Mouse (Mus musculus): ENCODE data around the gene Mcm3ap. TPM values are rescaled to one million over a fixed set of nuclear protein-coding genes. Genes with fewer than 3 reads are reported as not detected.
A peak's percentile ranks its signal among the peaks of the same experiment; 100 is the strongest.

The Mcm3ap gene
- 18.0 and 18.5 TPM in 2 replicates for polyA plus RNA-seq (2015; fragmentation: Nextera tagmentation; extraction: Ambion mirVana)

GRCm38 (mm10) chr10:76468203-76469162, at the start of gene Mcm3ap, which contains the start of gene Ybey:
Gene Mcm3ap (plus strand): TSS chr10:76468927.
Gene Ybey (minus strand): TSS chr10:76469114.
- Histone ChIP-seq H3K27me3 (no peaks in the 10 kb centered on the region), H3K27ac (replicated peaks) (peak within 1 kb of the TSS; percentile 94), H3K4me1 (replicated peaks) (peaks cover 21% of the 10 kb centered on the region), H3K9ac (peak within 1 kb of the TSS; percentile 84), H3K36me3 (replicated peaks) (peaks cover 33% of the 10 kb centered on the region), H3K4me3 (replicated peaks) (peak within 1 kb of the TSS; percentile 88), H3K9me3 (replicated peaks) (no peaks in the 10 kb centered on the region), H3K4me2 (peak within 1 kb of the TSS; percentile 74)
- peak; percentile 93 for ATAC-seq (ENCODE audit: insufficient read depth)
- under 1% methylated on average over 55 of the region's 55 CpGs for WGBS (ENCODE audit: insufficient replicate concordance)

- H3K9ac ChIP-seq, result no peak overlapping the region
- no peak overlapping the region for H3K4me2 ChIP-seq
- WGBS (ENCODE audit: insufficient replicate concordance), result 79% methylated on average over 7 of the region's 7 CpGs
- no peaks in the 10 kb centered on the region for H3K27me3 ChIP-seq
- H3K27ac ChIP-seq (replicated peaks), result no peak overlapping the region
- H3K4me3 ChIP-seq (replicated peaks), result no peak overlapping the region
- H3K9me3 ChIP-seq (replicated peaks), result no peaks in the 10 kb centered on the region
- no peak for ATAC-seq (ENCODE audit: insufficient read depth)
- peaks cover 96% of the 10 kb centered on the region for H3K36me3 ChIP-seq (replicated peaks)
- no peaks in the 10 kb centered on the region for H3K4me1 ChIP-seq (replicated peaks)
Measured at GRCm38 (mm10) chr10:76425674-76426073, 43.1 kb upstream of the Mcm3ap start.

- H3K4me3 ChIP-seq (replicated peaks), result no peak overlapping the region
- no peak overlapping the region for H3K9ac ChIP-seq
- no peaks in the 10 kb centered on the region for H3K4me1 ChIP-seq (replicated peaks)
- H3K4me2 ChIP-seq, result no peak overlapping the region
- no peak for ATAC-seq (ENCODE audit: insufficient read depth)
- H3K27me3 ChIP-seq, result no peaks in the 10 kb centered on the region
- H3K9me3 ChIP-seq (replicated peaks), result no peaks in the 10 kb centered on the region
- whole genome bisulfite sequencing (ENCODE audit: insufficient replicate concordance), result 84% methylated on average over 11 of the region's 11 CpGs
- H3K27ac ChIP-seq (replicated peaks), result no peak overlapping the region
- H3K36me3 ChIP-seq (replicated peaks), result peaks cover 100% of the 10 kb centered on the region
Measured at GRCm38 (mm10) chr10:76433925-76434324, 34.8 kb upstream of the Mcm3ap start.

- H3K27me3 ChIP-seq, result no peaks in the 10 kb centered on the region
- 82% methylated on average over 9 of the region's 9 CpGs for WGBS (ENCODE audit: insufficient replicate concordance)
- H3K4me1 ChIP-seq (replicated peaks), result peaks cover 29% of the 10 kb centered on the region
- no peak overlapping the region for H3K4me2 ChIP-seq
- H3K4me3 ChIP-seq (replicated peaks), result no peak overlapping the region
- no peak for ATAC-seq (ENCODE audit: insufficient read depth)
- no peak overlapping the region for H3K9ac ChIP-seq
- H3K36me3 ChIP-seq (replicated peaks), result peaks cover 62% of the 10 kb centered on the region
- H3K9me3 ChIP-seq (replicated peaks), result no peaks in the 10 kb centered on the region
- no peak overlapping the region for H3K27ac ChIP-seq (replicated peaks)
Measured at GRCm38 (mm10) chr10:76439107-76439890, 29.4 kb upstream of the Mcm3ap start.

- H3K4me3 ChIP-seq (replicated peaks), result peak within 1 kb of the TSS; percentile 81
- no peaks in the 10 kb centered on the region for H3K9me3 ChIP-seq (replicated peaks)
- ATAC-seq (ENCODE audit: insufficient read depth), result no peak
- H3K36me3 ChIP-seq (replicated peaks), result peaks cover 52% of the 10 kb centered on the region
- H3K27me3 ChIP-seq, result no peaks in the 10 kb centered on the region
- 0 out of 2 replicates have a peak within 1 kb of the TSS, but pooled peaks have one; percentile 80 for H3K9ac ChIP-seq
- 88% methylated on average over 17 of the region's 17 CpGs for WGBS (ENCODE audit: insufficient replicate concordance)
- H3K4me2 ChIP-seq, result peak within 1 kb of the TSS; percentile 84
- H3K4me1 ChIP-seq (replicated peaks), result peaks cover 32% of the 10 kb centered on the region
- H3K27ac ChIP-seq (replicated peaks), result no peak within 1 kb of the TSS
Measured at GRCm38 (mm10) chr10:76440281-76440680, 28.4 kb upstream of the Mcm3ap start, which contains the start of gene AC141477.1. Gene AC141477.1 (minus strand): TSS chr10:76440444.

- Histone ChIP-seq H3K27ac (replicated peaks) (peak within 1 kb of the TSS; percentile 97), H3K4me2 (peak within 1 kb of the TSS; percentile 84), H3K36me3 (replicated peaks) (peaks cover 30% of the 10 kb centered on the region), H3K4me3 (replicated peaks) (peak within 1 kb of the TSS; percentile 81), H3K27me3 (no peaks in the 10 kb centered on the region), H3K9ac (peak within 1 kb of the TSS; percentile 80), H3K4me1 (replicated peaks) (peaks cover 53% of the 10 kb centered on the region), H3K9me3 (replicated peaks) (no peaks in the 10 kb centered on the region)
- peak; percentile 98 for ATAC-seq (ENCODE audit: insufficient read depth)
- under 1% methylated on average over 78 of the region's 78 CpGs for WGBS (ENCODE audit: insufficient replicate concordance)
Measured at GRCm38 (mm10) chr10:76442178-76443088, 26.3 kb upstream of the Mcm3ap start, which contains the start of gene Pcnt. Gene Pcnt (minus strand): TSS chr10:76442786.

- 16% methylated on average over 4 of the region's 4 CpGs for WGBS (ENCODE audit: insufficient replicate concordance)
- no peaks in the 10 kb centered on the region for H3K9me3 ChIP-seq (replicated peaks)
- no peak for ATAC-seq (ENCODE audit: insufficient read depth)
- peak overlapping the region; percentile 46 for H3K27ac ChIP-seq (replicated peaks)
- H3K27me3 ChIP-seq, result no peaks in the 10 kb centered on the region
- H3K9ac ChIP-seq, result no peak overlapping the region
- H3K36me3 ChIP-seq (replicated peaks), result no peaks in the 10 kb centered on the region
- no peak overlapping the region for H3K4me2 ChIP-seq
- H3K4me1 ChIP-seq (replicated peaks), result peaks cover 46% of the 10 kb centered on the region
- no peak overlapping the region for H3K4me3 ChIP-seq (replicated peaks)
Measured at GRCm38 (mm10) chr10:76445996-76446681, 22.6 kb upstream of the Mcm3ap start.

GRCm38 (mm10) chr10:76447406-76448229, 21.1 kb upstream of the Mcm3ap start:
- Histone ChIP-seq H3K4me1 (replicated peaks) (peaks cover 38% of the 10 kb centered on the region), H3K27me3 (no peaks in the 10 kb centered on the region), H3K27ac (replicated peaks) (0 out of 2 replicates have a peak overlapping the region, but pooled peaks have one; percentile 24), H3K9me3 (replicated peaks) (no peaks in the 10 kb centered on the region), H3K4me2 (no peak overlapping the region), H3K36me3 (replicated peaks) (no peaks in the 10 kb centered on the region), H3K4me3 (replicated peaks) (no peak overlapping the region), H3K9ac (no peak overlapping the region)
- no peak for ATAC-seq (ENCODE audit: insufficient read depth)
- WGBS (ENCODE audit: insufficient replicate concordance), result 64% methylated on average over 15 of the region's 15 CpGs

- H3K9ac ChIP-seq, result no peak within 1 kb of the TSS
- H3K36me3 ChIP-seq (replicated peaks), result no peaks in the 10 kb centered on the region
- H3K9me3 ChIP-seq (replicated peaks), result no peaks in the 10 kb centered on the region
- H3K4me1 ChIP-seq (replicated peaks), result peaks cover 29% of the 10 kb centered on the region
- no peak within 1 kb of the TSS for H3K4me3 ChIP-seq (replicated peaks)
- H3K4me2 ChIP-seq, result no peak within 1 kb of the TSS
- no peak for ATAC-seq (ENCODE audit: insufficient read depth)
- H3K27me3 ChIP-seq, result no peaks in the 10 kb centered on the region
- H3K27ac ChIP-seq (replicated peaks), result no peak within 1 kb of the TSS
- 59% methylated on average over 5 of the region's 5 CpGs for WGBS (ENCODE audit: insufficient replicate concordance)
Measured at GRCm38 (mm10) chr10:76448851-76449250, 19.9 kb upstream of the Mcm3ap start, which contains the start of gene 2610028H24Rik. Gene 2610028H24Rik (plus strand): TSS chr10:76449081.

Data from liver, embryonic 15.5 days (tissue).